In genomic region chr2:122301921-122302573, GRCm38 (mm10) we compare ENCODE assay signal across 8 mouse cellular contexts. TPM values are rescaled to one million over a fixed set of nuclear protein-coding genes. Genes with fewer than 3 reads are reported as not detected.
DNase-seq lines count a peak whose midpoint lies in the region; ATAC-seq and TF ChIP-seq lines count a peak whose summit lies in the region.

No protein-coding gene starts in this region.

- no peak; the same call in 1 of the 2 replicates for ATAC-seq in liver, embryonic 11.5 days (replicated peaks; ENCODE audit: low FRiP score)
- no peak for ATAC-seq in forebrain, embryonic 11.5 days (replicated peaks; ENCODE audit: low FRiP score)
- ATAC-seq in limb, embryonic 12.5 days (ENCODE audit: insufficient number of reproducible peaks, insufficient read depth, low FRiP score, low TSS enrichment, low read depth): no peak

- TF ChIP-seq POLR2A in olfactory bulb, adult 2 months (IDR thresholded peaks at IDR 0.05; ENCODE audit: insufficient read depth, low read depth, low read length): no peak

- no peaks in the 10 kb centered on the region for H3K9me3 ChIP-seq in liver, embryonic 11.5 days (ENCODE audit: control insufficient read depth, low read length)
- H3K9me3 ChIP-seq in forebrain, embryonic 11.5 days (ENCODE audit: control insufficient read depth, low read length): no peaks in the 10 kb centered on the region
- no peaks in the 10 kb centered on the region for H3K9me3 ChIP-seq in limb, embryonic 12.5 days

- peak overlapping the region; percentile 40; the same call in 1 of the 2 replicates for H3K4me3 ChIP-seq in liver, embryonic 11.5 days (ENCODE audit: low read depth, low read length)
- peak overlapping the region; percentile 32 for H3K4me3 ChIP-seq in forebrain, embryonic 11.5 days (ENCODE audit: low read depth, low read length)
- peak overlapping the region; percentile 37 for H3K4me3 ChIP-seq in limb, embryonic 12.5 days (replicated peaks)
- peak overlapping the region; percentile 41 for H3K4me3 ChIP-seq in olfactory bulb, adult 2 months (ENCODE audit: insufficient read depth, low read depth, low read length)

- peak overlapping the region; percentile 63 for H3K4me2 ChIP-seq in liver, embryonic 11.5 days
- H3K4me2 ChIP-seq in forebrain, embryonic 11.5 days (ENCODE audit: low read depth, low read length, severe bottlenecking): peak overlapping the region; percentile 46
- peak overlapping the region; percentile 72 for H3K4me2 ChIP-seq in limb, embryonic 12.5 days

- no peak overlapping the region for H3K9ac ChIP-seq in liver, embryonic 11.5 days (ENCODE audit: low read depth, low read length)
- peak overlapping the region; percentile 20; the same call in 1 of the 2 replicates for H3K9ac ChIP-seq in forebrain, embryonic 11.5 days (ENCODE audit: low read length)
- H3K9ac ChIP-seq in limb, embryonic 12.5 days (replicated peaks): 0 out of 2 replicates have a peak overlapping the region, but pooled peaks have one; percentile 27

- no peak for DNase-seq in liver, embryonic 11.5 days (ENCODE audit: low spot score)
- DNase-seq in liver: no peak
- no peak for DNase-seq in forebrain, embryonic 11.5 days (ENCODE audit: low spot score)
- DNase-seq in urinary bladder, postnatal 10 days (ENCODE audit: low spot score): no peak
- no peak for DNase-seq in cerebellum, adult 11-12 months
- DNase-seq in left cerebral cortex, postnatal 25 days (ENCODE audit: low spot score in 2 of 2): no peak

- peaks cover 88% of the 10 kb centered on the region for H3K27me3 ChIP-seq in liver, embryonic 11.5 days (replicated peaks; ENCODE audit: control insufficient read depth, insufficient read depth, low read length)
- peaks cover 62% of the 10 kb centered on the region for H3K27me3 ChIP-seq in forebrain, embryonic 11.5 days (ENCODE audit: control insufficient read depth, insufficient read depth, low read length)
- H3K27me3 ChIP-seq in limb, embryonic 12.5 days: peaks cover 99% of the 10 kb centered on the region

- no peak for TF ChIP-seq CTCF in olfactory bulb, adult 2 months (IDR thresholded peaks at IDR 0.05; ENCODE audit: insufficient read depth, low read depth, low read length)

- no peak overlapping the region for H3K27ac ChIP-seq in liver, embryonic 11.5 days (ENCODE audit: low read depth, low read length)
- H3K27ac ChIP-seq in forebrain, embryonic 11.5 days (ENCODE audit: low read depth, low read length): no peak overlapping the region
- no peak overlapping the region for H3K27ac ChIP-seq in limb, embryonic 12.5 days
- no peak overlapping the region for H3K27ac ChIP-seq in olfactory bulb, adult 2 months (ENCODE audit: insufficient read depth, low read depth, low read length)

- intact Hi-C loops in left cerebral cortex, postnatal 25 days (cut with DNase I): loop anchor here (1.0 to 5.0 kb wide), 2 partner anchors 75 to 108 kb away; no protein-coding TSS in a partner anchor

- no peaks in the 10 kb centered on the region for H3K36me3 ChIP-seq in liver, embryonic 11.5 days (ENCODE audit: control insufficient read depth, insufficient read depth, low read length)
- H3K36me3 ChIP-seq in forebrain, embryonic 11.5 days (ENCODE audit: control insufficient read depth, insufficient read depth, low read length): no peaks in the 10 kb centered on the region
- no peaks in the 10 kb centered on the region for H3K36me3 ChIP-seq in limb, embryonic 12.5 days

- peaks cover 2% of the 10 kb centered on the region; the same call in 1 of the 2 replicates for H3K4me1 ChIP-seq in liver, embryonic 11.5 days (replicated peaks; ENCODE audit: control insufficient read depth, insufficient read depth, low read length)
- H3K4me1 ChIP-seq in forebrain, embryonic 11.5 days (replicated peaks; ENCODE audit: control insufficient read depth, insufficient read depth, low read length): peaks cover 22% of the 10 kb centered on the region
- H3K4me1 ChIP-seq in limb, embryonic 12.5 days (replicated peaks): peaks cover 27% of the 10 kb centered on the region
- H3K4me1 ChIP-seq in olfactory bulb, adult 2 months (ENCODE audit: control insufficient read depth, insufficient read depth, low read length): peaks cover 36% of the 10 kb centered on the region

- WGBS in liver, embryonic 11.5 days: 15% methylated on average over 23 of the region's 23 CpGs
- 4% methylated on average over 23 of the region's 23 CpGs for WGBS in forebrain, embryonic 11.5 days
- WGBS in limb, embryonic 12.5 days: 7% methylated on average over 23 of the region's 23 CpGs
- 7% methylated on average over 23 of the region's 23 CpGs for WGBS in olfactory bulb, adult 2 months

RNA-seq across cellular contexts. Expression of gene Duoxa2, which starts 3.3 kb away (rescaled TPM):
- polyA plus RNA-seq in liver, embryonic 11.5 days (2014; fragmentation: Nextera tagmentation; extraction: Ambion mirVana): 0.12 TPM in 1 of 2 replicates, not detected in the other
- not detected in 2 replicates for polyA plus RNA-seq in forebrain, embryonic 11.5 days (2014; fragmentation: Nextera tagmentation; extraction: Ambion mirVana)
- not detected in 2 replicates for polyA plus RNA-seq in limb, embryonic 12.5 days (2016; fragmentation: Nextera tagmentation; extraction: Ambion mirVana)
- polyA plus RNA-seq in olfactory bulb, adult 2 months (2012; ENCODE audit: insufficient read depth, insufficient read length, low replicate concordance, missing spikeins): not detected in 2 replicates
- not detected for total RNA-seq in left cerebral cortex, postnatal 25 days (2021)

RNA-seq across cellular contexts. Expression of gene Duox2, which starts 3.8 kb away (rescaled TPM):
- polyA plus RNA-seq in liver, embryonic 11.5 days (2014; fragmentation: Nextera tagmentation; extraction: Ambion mirVana): not detected in 2 replicates
- not detected in 2 replicates for polyA plus RNA-seq in forebrain, embryonic 11.5 days (2014; fragmentation: Nextera tagmentation; extraction: Ambion mirVana)
- polyA plus RNA-seq in limb, embryonic 12.5 days (2016; fragmentation: Nextera tagmentation; extraction: Ambion mirVana): not detected in 2 replicates
- polyA plus RNA-seq in olfactory bulb, adult 2 months (2012; ENCODE audit: insufficient read depth, insufficient read length, low replicate concordance, missing spikeins): not detected in 2 replicates
- under 1 TPM in 1 of 2 experiments, not detected in 1; 0.07 TPM for total RNA-seq in left cerebral cortex, postnatal 25 days (2021)

RNA-seq across cellular contexts. Expression of gene Duoxa1, which starts 11.5 kb away (rescaled TPM):
- polyA plus RNA-seq in liver, embryonic 11.5 days (2014; fragmentation: Nextera tagmentation; extraction: Ambion mirVana): not detected in 2 replicates
- not detected in 2 replicates for polyA plus RNA-seq in forebrain, embryonic 11.5 days (2014; fragmentation: Nextera tagmentation; extraction: Ambion mirVana)
- 1.1 and 1.2 TPM in 2 replicates for polyA plus RNA-seq in limb, embryonic 12.5 days (2016; fragmentation: Nextera tagmentation; extraction: Ambion mirVana)
- not detected in 2 replicates for polyA plus RNA-seq in olfactory bulb, adult 2 months (2012; ENCODE audit: insufficient read depth, insufficient read length, low replicate concordance, missing spikeins)
- not detected for total RNA-seq in left cerebral cortex, postnatal 25 days (2021)

RNA-seq across cellular contexts. Expression of gene Duox1, which starts 13.4 kb away (rescaled TPM):
- polyA plus RNA-seq in liver, embryonic 11.5 days (2014; fragmentation: Nextera tagmentation; extraction: Ambion mirVana): 0.10 TPM in 1 of 2 replicates, not detected in the other
- polyA plus RNA-seq in forebrain, embryonic 11.5 days (2014; fragmentation: Nextera tagmentation; extraction: Ambion mirVana): 0.05 TPM in 1 of 2 replicates, not detected in the other
- polyA plus RNA-seq in limb, embryonic 12.5 days (2016; fragmentation: Nextera tagmentation; extraction: Ambion mirVana): 0.13 and 0.22 TPM in 2 replicates
- polyA plus RNA-seq in olfactory bulb, adult 2 months (2012; ENCODE audit: insufficient read depth, insufficient read length, low replicate concordance, missing spikeins): not detected in 2 replicates
- total RNA-seq in left cerebral cortex, postnatal 25 days (2021): under 1 TPM in 1 of 2 experiments, not detected in 1; 0.07 TPM
